Mouse (Mus musculus): ENCODE data around the gene Gse1. TPM values are rescaled to one million over a fixed set of nuclear protein-coding genes. Genes with fewer than 3 reads are reported as not detected.

Gse1 gene
- polyA plus RNA-seq, 1 experiment = 57.1 TPM

GRCm38 (mm10) chr8:120211345-120211744 is 16.9 kb upstream of the Gse1 start:
- no peak for DNase-seq (ENCODE audit: extremely low spot score in 1 of 2, low spot score in 1 of 2)

GRCm38 (mm10) chr8:120212596-120212995 is 15.7 kb upstream of the Gse1 start:
- no peak for DNase-seq (ENCODE audit: extremely low spot score in 1 of 2, low spot score in 1 of 2)

- DNase-seq (ENCODE audit: extremely low spot score in 1 of 2, low spot score in 1 of 2) = no peak
Measured at GRCm38 (mm10) chr8:120213229-120213628, 15.0 kb upstream of the Gse1 start.

- DNase-seq (ENCODE audit: extremely low spot score in 1 of 2, low spot score in 1 of 2) = no peak
Measured at GRCm38 (mm10) chr8:120213939-120214338, 14.3 kb upstream of the Gse1 start.

- no peak for DNase-seq (ENCODE audit: extremely low spot score in 1 of 2, low spot score in 1 of 2)
Measured at GRCm38 (mm10) chr8:120215416-120216141, 12.7 kb upstream of the Gse1 start.

- no peak for DNase-seq (ENCODE audit: extremely low spot score in 1 of 2, low spot score in 1 of 2)
Measured at GRCm38 (mm10) chr8:120216855-120217830, 11.1 kb upstream of the Gse1 start.

GRCm38 (mm10) chr8:120222548-120222947 is 5.7 kb upstream of the Gse1 start:
- no peak for DNase-seq (ENCODE audit: extremely low spot score in 1 of 2, low spot score in 1 of 2)

- no peak for DNase-seq (ENCODE audit: extremely low spot score in 1 of 2, low spot score in 1 of 2)
Measured at GRCm38 (mm10) chr8:120224521-120225420, 3.5 kb upstream of the Gse1 start.

- peak; percentile 78 to 89 for DNase-seq (ENCODE audit: extremely low spot score in 1 of 2, low spot score in 1 of 2)
Measured at GRCm38 (mm10) chr8:120225421-120226151, 2.7 kb upstream of the Gse1 start.

- no peak for DNase-seq (ENCODE audit: extremely low spot score in 1 of 2, low spot score in 1 of 2)
Measured at GRCm38 (mm10) chr8:120226700-120227577, 1.3 kb upstream of the Gse1 start.

- no peak for DNase-seq (ENCODE audit: extremely low spot score in 1 of 2, low spot score in 1 of 2)
Measured at GRCm38 (mm10) chr8:120227578-120227876, 729 bp upstream of the Gse1 start.

- DNase-seq (ENCODE audit: extremely low spot score in 1 of 2, low spot score in 1 of 2) = peak in 1 of 2 experiments; percentile 52
Measured at GRCm38 (mm10) chr8:120228781-120229573, 721 bp downstream of the Gse1 start.

GRCm38 (mm10) chr8:120229574-120229916 is 1.3 kb downstream of the Gse1 start:
- no peak for DNase-seq (ENCODE audit: extremely low spot score in 1 of 2, low spot score in 1 of 2)

- no peak for DNase-seq (ENCODE audit: extremely low spot score in 1 of 2, low spot score in 1 of 2)
Measured at GRCm38 (mm10) chr8:120230081-120230480, 1.8 kb downstream of the Gse1 start.

- DNase-seq (ENCODE audit: extremely low spot score in 1 of 2, low spot score in 1 of 2) = no peak
Measured at GRCm38 (mm10) chr8:120230715-120231614, 2.7 kb downstream of the Gse1 start.

- no peak for DNase-seq (ENCODE audit: extremely low spot score in 1 of 2, low spot score in 1 of 2)
Measured at GRCm38 (mm10) chr8:120231870-120232269, 3.6 kb downstream of the Gse1 start.

- no peak for DNase-seq (ENCODE audit: extremely low spot score in 1 of 2, low spot score in 1 of 2)
Measured at GRCm38 (mm10) chr8:120232398-120232797, 4.1 kb downstream of the Gse1 start.

Measured in frontal cortex, adult 2 months (tissue).